Mouse (Mus musculus): ENCODE measurements around the gene E2f1. TPM values are rescaled to one million over a fixed set of nuclear protein-coding genes. Genes with fewer than 3 reads are reported as not detected.

The E2f1 gene
- total RNA-seq, 2 experiments from 2014 or later = 20.5 to 23.3 TPM

- no peak for DNase-seq (ENCODE audit: low spot score in 2 of 2)
Measured at GRCm38 (mm10) chr2:154583906-154584872, 14.5 kb upstream of the E2f1 start.

GRCm38 (mm10) chr2:154581421-154581820 lies 11.7 kb upstream of the E2f1 start:
- DNase-seq (ENCODE audit: low spot score in 2 of 2) = no peak

- no peak for DNase-seq (ENCODE audit: low spot score in 2 of 2)
Measured at GRCm38 (mm10) chr2:154580586-154580985, 10.9 kb upstream of the E2f1 start.

- DNase-seq (ENCODE audit: low spot score in 2 of 2) = no peak
Measured at GRCm38 (mm10) chr2:154577744-154578067, 8.0 kb upstream of the E2f1 start.

- no peak for DNase-seq (ENCODE audit: low spot score in 2 of 2)
Measured at GRCm38 (mm10) chr2:154576876-154577743, 7.4 kb upstream of the E2f1 start.

GRCm38 (mm10) chr2:154574271-154574670 lies 4.6 kb upstream of the E2f1 start:
- DNase-seq (ENCODE audit: low spot score in 2 of 2) = no peak

GRCm38 (mm10) chr2:154572996-154573395 lies 3.3 kb upstream of the E2f1 start:
- DNase-seq (ENCODE audit: low spot score in 2 of 2) = no peak

- no peak for DNase-seq (ENCODE audit: low spot score in 2 of 2)
Measured at GRCm38 (mm10) chr2:154571976-154572375, 2.3 kb upstream of the E2f1 start.

GRCm38 (mm10) chr2:154571266-154571665 lies 1.6 kb upstream of the E2f1 start:
- no peak for DNase-seq (ENCODE audit: low spot score in 2 of 2)

- no peak for DNase-seq (ENCODE audit: low spot score in 2 of 2)
Measured at GRCm38 (mm10) chr2:154570666-154571065, 974 bp upstream of the E2f1 start.

- peak; percentile 37 to 51 for DNase-seq (ENCODE audit: low spot score in 2 of 2)
Measured at GRCm38 (mm10) chr2:154569071-154569748, 482 bp downstream of the E2f1 start.

- no peak for DNase-seq (ENCODE audit: low spot score in 2 of 2)
Measured at GRCm38 (mm10) chr2:154568329-154569070, 1.2 kb downstream of the E2f1 start.

- no peak for DNase-seq (ENCODE audit: low spot score in 2 of 2)
Measured at GRCm38 (mm10) chr2:154567766-154568165, 1.9 kb downstream of the E2f1 start.

GRCm38 (mm10) chr2:154566641-154567040 lies 3.1 kb downstream of the E2f1 start:
- no peak for DNase-seq (ENCODE audit: low spot score in 2 of 2)

- no peak for DNase-seq (ENCODE audit: low spot score in 2 of 2)
Measured at GRCm38 (mm10) chr2:154565562-154565961, 4.1 kb downstream of the E2f1 start.

GRCm38 (mm10) chr2:154563612-154564170 lies 6.0 kb downstream of the E2f1 start:
- no peak for DNase-seq (ENCODE audit: low spot score in 2 of 2)

- no peak for DNase-seq (ENCODE audit: low spot score in 2 of 2)
Measured at GRCm38 (mm10) chr2:154558264-154559039, 11.2 kb downstream of the E2f1 start, which contains the start of gene Necab3. TSS of gene Necab3 (minus strand) at chr2:154558890.

GRCm38 (mm10) chr2:154557184-154557832 lies 12.4 kb downstream of the E2f1 start:
- no peak for DNase-seq (ENCODE audit: low spot score in 2 of 2)

GRCm38 (mm10) chr2:154555235-154555634 lies 14.5 kb downstream of the E2f1 start:
- no peak for DNase-seq (ENCODE audit: low spot score in 2 of 2)
